Mouse (Mus musculus): ENCODE results near the gene Tmem102.

Tmem102 gene

GRCm38 (mm10) chr11:69804972-69805909 is at the start of gene Tmem102:
Gene Tmem102, minus strand, starts transcription at chr11:69805624.
- DNase-seq: peak; percentile 91

DNA sequence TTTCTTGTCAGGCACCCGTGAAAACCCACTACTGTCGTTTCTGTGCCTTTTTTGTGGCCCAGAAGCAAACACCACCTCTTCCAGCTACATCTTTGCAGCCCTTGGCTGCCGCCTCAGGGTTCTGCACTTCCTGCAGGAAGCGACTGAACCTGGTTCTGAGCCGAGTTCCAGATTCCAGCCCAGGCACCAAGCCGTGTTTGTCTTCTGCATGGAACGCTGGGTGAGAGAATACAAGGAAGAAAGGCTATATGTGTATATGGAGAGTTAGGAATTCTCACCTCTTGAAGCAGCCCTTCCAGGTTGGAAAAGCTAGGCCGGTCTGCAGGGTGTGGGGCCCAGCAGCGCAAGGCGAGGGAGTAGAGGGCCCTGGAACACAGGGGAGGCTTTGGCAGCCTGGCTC is 49.3 kb upstream of the Tmem102 start:
- DNase-seq: peak; percentile 93

DNA sequence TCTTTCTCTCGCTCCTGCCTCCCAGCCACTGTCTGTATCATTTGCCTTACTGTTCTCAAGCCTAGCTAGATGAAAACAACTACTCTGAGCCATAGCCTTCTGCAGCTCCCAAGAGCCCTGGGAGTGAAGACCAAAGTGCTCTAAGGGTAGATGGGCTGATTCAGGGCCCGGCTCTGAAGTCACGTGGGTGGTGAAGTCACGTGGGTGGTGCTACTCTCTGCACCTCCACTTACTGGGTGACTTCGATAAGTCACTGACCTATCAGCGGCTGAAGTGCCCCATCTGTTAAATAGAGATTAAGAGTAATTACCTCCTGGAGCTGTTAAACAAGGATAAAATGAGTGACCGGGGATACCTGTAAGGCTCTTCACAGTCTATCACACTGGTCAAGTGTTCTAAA is 48.6 kb upstream of the Tmem102 start:
- peak; percentile 93 for DNase-seq

GRCm38 (mm10) chr11:69850754-69851153 is 45.3 kb upstream of the Tmem102 start:
- DNase-seq: no peak

GRCm38 (mm10) chr11:69849884-69850283 is 44.5 kb upstream of the Tmem102 start:
- DNase-seq: no peak

- DNase-seq: peak; percentile 96
These were observed 43.7 kb upstream of the Tmem102 start for GRCm38 (mm10) chr11:69849128-69849527.

DNA sequence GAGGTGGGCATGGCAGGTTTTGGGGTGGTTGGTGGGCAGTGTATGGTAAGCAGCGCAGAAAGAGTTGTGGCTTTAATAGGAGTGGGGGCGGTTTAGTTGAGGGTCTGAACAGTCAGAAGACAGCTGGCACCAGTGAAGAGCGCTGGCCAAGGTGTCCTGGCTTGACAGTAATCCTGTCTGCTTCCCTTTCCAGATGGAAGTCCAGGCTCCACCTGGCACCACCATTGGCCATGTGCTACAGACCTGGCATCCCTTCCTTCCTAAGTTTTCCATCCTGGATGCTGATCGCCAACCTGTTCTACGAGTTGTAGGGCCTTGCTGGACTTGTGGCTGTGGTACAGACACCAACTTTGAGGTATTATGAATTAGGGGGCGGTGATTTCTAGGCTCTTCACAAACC is 42.6 kb upstream of the Tmem102 start:
- DNase-seq: no peak

DNA sequence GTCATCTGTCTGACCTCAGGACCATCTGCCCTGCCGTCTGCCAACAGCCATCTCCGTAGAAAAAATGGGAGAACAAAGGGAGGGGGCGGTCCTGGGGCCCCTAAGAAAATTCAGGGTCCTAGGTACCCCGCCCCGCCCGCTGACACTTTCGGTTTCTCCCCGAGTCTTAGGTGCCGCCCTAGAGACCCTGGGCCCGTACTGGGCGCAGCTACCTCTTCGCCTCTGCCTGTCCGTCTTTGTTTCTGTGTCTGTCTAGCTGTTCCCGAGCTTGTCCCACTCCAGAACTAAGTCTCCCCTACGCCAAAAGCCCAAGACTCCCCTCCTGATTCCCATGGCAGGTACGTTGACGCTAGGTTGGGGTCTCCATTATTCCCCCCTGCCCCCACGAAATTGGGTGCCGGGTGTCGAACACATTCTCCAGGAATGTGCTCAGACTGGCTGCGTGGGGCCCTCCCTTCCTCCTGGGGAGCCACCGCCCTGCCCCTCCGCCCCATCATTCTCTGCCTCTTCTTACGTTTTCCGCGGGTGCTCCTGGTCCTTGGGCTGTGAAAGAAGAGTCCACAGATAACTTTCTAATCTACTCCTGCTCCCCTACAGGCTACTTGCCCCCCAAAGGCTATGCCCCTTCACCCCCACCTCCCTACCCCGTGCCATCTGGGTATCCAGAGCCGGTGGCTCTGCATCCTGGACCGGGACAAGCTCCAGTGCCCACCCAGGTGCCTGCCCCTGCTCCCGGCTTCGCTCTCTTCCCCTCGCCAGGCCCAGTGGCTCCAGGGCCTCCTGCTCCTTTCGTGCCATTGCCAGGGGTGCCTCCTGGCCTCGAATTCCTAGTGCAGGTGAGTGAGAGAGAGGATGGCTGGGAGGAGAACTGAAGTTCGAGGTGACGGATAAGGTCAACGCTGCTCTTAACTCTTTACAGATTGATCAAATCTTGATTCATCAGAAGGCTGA is 41.6 kb upstream of the Tmem102 start:
- DNase-seq: peak; percentile 97

DNA sequence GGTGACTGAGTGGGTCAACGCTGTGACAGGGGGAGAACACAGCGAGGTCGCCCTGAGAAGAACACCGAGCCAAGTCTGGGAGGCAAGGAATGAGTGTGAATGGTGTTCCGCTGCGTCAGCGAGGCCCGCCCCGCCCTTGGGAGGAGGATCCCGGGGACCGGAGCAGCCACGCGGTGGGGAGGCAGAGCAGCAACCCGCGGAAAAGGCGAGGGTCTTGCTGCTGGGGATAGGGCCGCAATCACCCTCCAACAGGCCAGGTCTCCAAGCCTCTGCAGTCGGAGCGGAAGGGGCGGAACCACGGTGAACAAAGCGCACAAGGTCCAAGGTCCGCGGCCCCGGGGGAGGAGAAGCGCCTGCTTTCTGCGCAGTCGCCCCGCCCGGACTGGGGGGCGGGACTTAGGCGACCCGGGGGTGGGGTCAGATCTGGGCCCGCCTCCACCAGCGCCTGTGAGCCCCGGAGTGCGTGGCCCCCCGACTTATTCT is 40.8 kb upstream of the Tmem102 start, which contains the start of gene Plscr3:
Plscr3 (plus strand) TSS at position 179 of the 483 bp plus-strand sequence.
- DNase-seq: peak; percentile 99

DNA sequence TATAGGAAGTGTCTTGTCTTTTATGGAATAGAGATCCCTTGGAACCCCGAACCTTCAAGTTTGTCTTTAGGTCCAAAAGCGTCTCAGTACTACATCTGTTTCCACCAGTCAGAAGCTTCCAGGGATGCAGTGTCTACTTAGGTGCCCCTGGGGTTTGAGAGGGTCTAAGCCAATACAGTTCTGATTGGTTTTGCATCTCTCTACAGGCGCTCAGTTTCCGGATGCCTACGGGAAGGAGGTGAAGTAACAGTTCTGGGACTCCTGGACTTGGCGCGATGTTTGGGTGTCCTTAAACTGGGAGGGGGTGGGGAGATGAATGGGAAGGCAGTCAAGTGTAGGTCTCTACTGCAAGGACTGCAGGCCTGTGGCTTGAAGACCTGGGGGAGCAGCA is 33.3 kb upstream of the Tmem102 start:
- no peak for DNase-seq

GRCm38 (mm10) chr11:69837952-69838713 is 32.7 kb upstream of the Tmem102 start, which contains the start of gene Tmem256:
Gene Tmem256, plus strand, starts transcription at chr11:69838514.
- peak; percentile 100 for DNase-seq

GRCm38 (mm10) chr11:69837604-69837951 is 32.2 kb upstream of the Tmem102 start, which contains the start of gene Nlgn2:
Gene Nlgn2, minus strand, starts transcription at chr11:69837784.
- no peak for DNase-seq

DNA sequence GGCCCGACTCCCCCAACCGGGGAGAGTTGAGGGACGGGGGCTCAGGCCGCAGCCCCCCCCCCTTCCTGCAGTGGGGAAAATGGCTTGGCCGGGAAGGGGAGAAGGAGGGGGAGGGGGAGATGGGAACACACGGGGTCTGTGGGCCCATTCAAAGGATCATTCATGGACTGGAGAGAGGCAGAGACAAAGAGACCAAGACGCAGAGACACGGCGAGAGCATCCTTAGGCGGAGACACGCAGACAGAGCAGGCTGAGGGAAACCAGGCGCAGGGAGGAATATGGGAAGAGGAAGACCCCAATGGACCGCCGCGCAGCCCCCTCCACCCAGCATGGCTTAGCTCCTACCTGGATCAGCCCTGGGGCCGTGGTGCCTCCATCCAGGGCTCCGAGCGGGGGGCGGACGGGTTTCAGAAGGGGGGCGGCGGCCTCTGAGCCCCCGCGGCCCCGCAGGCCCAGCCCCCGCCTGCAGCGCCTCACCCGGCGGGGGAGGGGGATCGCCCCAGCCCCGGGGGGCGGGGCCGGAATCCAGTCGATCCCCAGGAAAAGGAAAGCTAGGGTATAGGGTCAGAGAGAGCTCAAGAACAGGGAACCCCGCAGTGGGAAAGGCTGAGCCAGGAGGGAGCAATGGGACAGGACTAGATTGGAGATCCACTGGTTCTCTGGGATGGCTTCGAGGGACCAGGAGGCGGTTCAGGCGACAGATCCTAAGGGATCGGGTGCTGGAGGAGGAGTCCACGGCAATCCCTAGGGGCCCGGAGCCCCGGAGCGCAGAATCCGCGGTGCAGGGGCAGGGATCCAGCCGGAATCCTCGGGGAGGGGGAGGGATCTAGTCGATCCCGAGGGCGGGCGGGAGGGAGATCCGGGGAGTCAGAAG is 31.5 kb upstream of the Tmem102 start:
- DNase-seq: peak; percentile 98

DNA sequence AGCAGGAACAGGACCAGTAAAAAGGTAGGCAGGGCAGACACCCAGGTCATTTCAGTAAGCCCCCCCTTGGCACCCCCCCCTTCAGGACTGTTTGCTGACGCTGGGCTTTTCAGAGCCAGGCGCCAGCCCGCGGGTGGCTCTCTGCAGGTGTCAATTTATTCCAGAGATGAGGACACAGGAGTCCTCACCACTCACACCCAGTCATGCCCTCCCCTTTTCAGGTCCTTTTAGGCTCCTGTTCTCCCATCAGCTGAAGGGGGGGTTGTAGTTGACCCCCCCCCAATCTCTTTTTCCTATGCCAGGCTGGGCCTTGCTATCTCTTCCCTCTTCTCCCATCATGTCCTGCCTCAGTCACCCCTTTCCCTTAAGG is 30.5 kb upstream of the Tmem102 start:
- no peak for DNase-seq

DNA sequence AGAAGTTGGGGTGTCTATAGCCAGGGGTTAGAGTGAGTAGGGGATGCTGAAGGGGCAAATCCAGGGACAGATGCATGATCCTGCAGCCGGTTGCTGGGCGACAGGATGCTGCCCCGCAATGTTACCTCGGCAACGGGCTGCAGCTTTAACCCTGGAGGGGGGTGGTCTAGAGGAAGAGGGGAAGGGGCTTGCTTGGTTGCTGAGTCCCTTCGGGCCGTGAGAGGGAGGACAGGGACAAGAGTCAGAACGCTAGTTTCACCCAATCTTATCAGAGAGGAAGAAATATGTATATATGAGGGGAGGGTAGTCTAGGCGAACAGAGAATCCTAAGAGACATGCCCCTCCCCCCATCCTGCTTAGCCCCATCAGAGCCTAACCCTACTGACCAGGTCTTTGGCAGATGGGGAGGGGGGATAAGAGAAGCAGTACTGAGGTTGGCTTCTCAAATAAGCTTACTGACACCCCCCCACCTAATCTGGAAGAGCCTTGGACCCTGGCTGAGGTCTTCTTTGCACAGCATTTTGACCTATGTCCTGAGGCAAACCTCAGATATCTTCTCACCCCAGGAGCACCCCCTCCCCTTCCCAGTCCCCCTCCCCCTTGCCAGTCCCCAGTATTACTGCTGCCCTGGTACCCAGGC is 30.0 kb upstream of the Tmem102 start:
- no peak for DNase-seq

- DNase-seq: no peak
These were observed 28.7 kb upstream of the Tmem102 start for GRCm38 (mm10) chr11:69834001-69834549.

DNA sequence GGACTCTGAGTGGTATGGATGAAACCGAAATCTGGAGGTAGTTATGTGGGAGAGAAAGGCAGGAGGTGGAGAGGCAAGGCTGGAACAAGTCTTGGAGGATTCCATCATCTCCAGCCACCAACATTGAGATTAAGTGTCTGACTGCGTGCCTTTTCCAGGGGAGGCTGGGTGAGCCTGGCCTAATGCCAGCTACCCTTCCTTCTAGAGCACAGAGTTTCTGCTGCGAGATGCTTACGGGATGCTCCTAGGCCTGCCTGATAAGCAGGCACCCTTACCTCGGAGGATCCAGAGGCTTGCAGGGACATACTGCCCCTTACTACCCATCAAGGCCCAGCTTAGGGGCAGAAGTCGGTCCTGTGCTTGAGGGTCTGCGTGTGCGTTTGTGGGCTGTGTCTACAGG is 28.1 kb upstream of the Tmem102 start:
- no peak for DNase-seq

DNA sequence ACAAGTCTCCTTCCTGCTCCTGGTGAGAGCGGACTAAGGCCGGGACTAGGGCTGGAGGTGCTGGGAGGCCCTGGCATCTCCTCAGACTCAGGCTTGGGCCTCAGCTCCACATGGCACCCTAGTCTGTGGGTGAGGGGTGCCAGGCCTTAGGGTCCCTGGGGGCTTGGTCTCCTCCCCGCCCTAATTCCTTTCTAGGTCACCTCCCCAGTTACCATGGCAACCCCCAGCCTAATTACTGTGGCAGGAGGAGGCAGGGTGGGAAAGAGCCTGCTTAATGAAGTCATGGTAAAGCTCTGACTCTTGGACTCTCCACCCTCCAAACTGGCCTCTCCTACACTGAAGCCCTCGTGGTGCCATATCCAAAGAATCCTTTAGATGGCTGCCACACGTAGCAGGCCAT is 23.4 kb upstream of the Tmem102 start:
- DNase-seq: no peak

- no peak for DNase-seq
These were observed 18.0 kb upstream of the Tmem102 start for GRCm38 (mm10) chr11:69823456-69823855.

DNA sequence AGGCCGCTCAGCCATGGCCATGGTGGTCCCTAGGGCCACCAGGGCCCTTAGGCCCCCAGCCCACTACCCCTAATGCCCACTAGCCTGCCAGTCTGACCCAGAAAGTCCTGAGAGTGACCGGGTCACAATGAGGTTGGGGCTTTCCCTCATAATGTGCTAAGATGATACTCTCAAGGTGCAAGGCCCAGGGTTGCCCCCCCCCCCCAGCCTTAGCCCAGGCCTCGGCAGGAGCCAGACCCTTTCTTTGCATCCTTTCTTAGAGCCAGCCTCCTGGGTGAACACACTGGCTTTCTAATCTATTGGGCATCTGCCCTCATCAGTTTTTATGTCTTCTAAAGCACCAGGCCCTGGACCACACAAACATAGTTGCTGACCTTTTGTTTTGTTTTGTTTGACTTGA is 16.7 kb upstream of the Tmem102 start, which contains the start of gene Spem1:
Spem1 (minus strand) TSS at position 101 of the 400 bp plus-strand sequence.
- DNase-seq: no peak
